Mouse (Mus musculus): Measurements from ENCODE around the gene Dhrs9.

- TF ChIP-seq CTCF (IDR thresholded peaks at IDR 0.05) (no peak), EP300 (IDR thresholded peaks at IDR 0.05; ENCODE audit: insufficient read depth, low read depth, low read length) (no peak), POLR2A (IDR thresholded peaks at IDR 0.05; ENCODE audit: insufficient read depth, low read depth, low read length) (no peak)
These were observed 34.8 kb downstream of the Dhrs9 start for GRCm38 (mm10) chr2:69415070-69415469.

Data from heart, adult 2 months (tissue).